Mouse (Mus musculus): Measurements from ENCODE around the gene Ppp3ca.
"Not testable (repeated sequence)": the region's sequence is repeated elsewhere in the genome, so short reads cannot be mapped to it uniquely, and the experiment has no call there.

Gene Ppp3ca

GRCm38 (mm10) chr3:136688101-136688586, 18.2 kb downstream of the Ppp3ca start:
- no peak for DNase-seq (ENCODE audit: low read depth, low spot score)

GRCm38 (mm10) chr3:136689793-136690543, 20.0 kb downstream of the Ppp3ca start:
- DNase-seq (ENCODE audit: low read depth, low spot score) = no peak

- no peak for DNase-seq (ENCODE audit: low read depth, low spot score)
These were observed 22.1 kb downstream of the Ppp3ca start for GRCm38 (mm10) chr3:136691984-136692383.

GRCm38 (mm10) chr3:136693547-136693946, 23.6 kb downstream of the Ppp3ca start:
- DNase-seq (ENCODE audit: low read depth, low spot score) = no peak

- DNase-seq (ENCODE audit: low read depth, low spot score) = no peak
These were observed 27.8 kb downstream of the Ppp3ca start for GRCm38 (mm10) chr3:136697626-136698191.

- DNase-seq (ENCODE audit: low read depth, low spot score) = not testable (repeated sequence)
These were observed 29.8 kb downstream of the Ppp3ca start for GRCm38 (mm10) chr3:136699711-136700110.

- DNase-seq (ENCODE audit: low read depth, low spot score) = no peak
These were observed 30.6 kb downstream of the Ppp3ca start for GRCm38 (mm10) chr3:136700447-136701009.

GRCm38 (mm10) chr3:136702861-136703260, 32.9 kb downstream of the Ppp3ca start:
- DNase-seq (ENCODE audit: low read depth, low spot score) = no peak

- no peak for DNase-seq (ENCODE audit: low read depth, low spot score)
These were observed 34.8 kb downstream of the Ppp3ca start for GRCm38 (mm10) chr3:136704515-136705247.

GRCm38 (mm10) chr3:136706048-136706447, 36.1 kb downstream of the Ppp3ca start:
- DNase-seq (ENCODE audit: low read depth, low spot score) = no peak

GRCm38 (mm10) chr3:136706771-136707170, 36.8 kb downstream of the Ppp3ca start:
- DNase-seq (ENCODE audit: low read depth, low spot score) = no peak

- DNase-seq (ENCODE audit: low read depth, low spot score) = no peak
These were observed 37.5 kb downstream of the Ppp3ca start for GRCm38 (mm10) chr3:136707222-136708019.

- no peak for DNase-seq (ENCODE audit: low read depth, low spot score)
These were observed 38.3 kb downstream of the Ppp3ca start for GRCm38 (mm10) chr3:136708230-136708629.

GRCm38 (mm10) chr3:136710310-136710906, 40.5 kb downstream of the Ppp3ca start:
- DNase-seq (ENCODE audit: low read depth, low spot score) = no peak

GRCm38 (mm10) chr3:136714307-136715039, 44.5 kb downstream of the Ppp3ca start:
- no peak for DNase-seq (ENCODE audit: low read depth, low spot score)

GRCm38 (mm10) chr3:136716247-136716646, 46.3 kb downstream of the Ppp3ca start:
- no peak for DNase-seq (ENCODE audit: low read depth, low spot score)

GRCm38 (mm10) chr3:136718412-136718811, 48.5 kb downstream of the Ppp3ca start:
- DNase-seq (ENCODE audit: low read depth, low spot score) = no peak

GRCm38 (mm10) chr3:136721241-136721640, 51.3 kb downstream of the Ppp3ca start:
- no peak for DNase-seq (ENCODE audit: low read depth, low spot score)

- peak; percentile 72 for DNase-seq (ENCODE audit: low read depth, low spot score)
These were observed 52.0 kb downstream of the Ppp3ca start for GRCm38 (mm10) chr3:136721804-136722427.

- no peak for DNase-seq (ENCODE audit: low read depth, low spot score)
These were observed 52.6 kb downstream of the Ppp3ca start for GRCm38 (mm10) chr3:136722493-136722892.
